Mouse (Mus musculus): ENCODE measurements around the gene Sstr3. TPM values are rescaled to one million over a fixed set of nuclear protein-coding genes. Genes with fewer than 3 reads are reported as not detected.

The Sstr3 gene
- total and polyA plus RNA-seq, 2 experiments from 2014 or later: 0.04 to 0.12 TPM

DNA sequence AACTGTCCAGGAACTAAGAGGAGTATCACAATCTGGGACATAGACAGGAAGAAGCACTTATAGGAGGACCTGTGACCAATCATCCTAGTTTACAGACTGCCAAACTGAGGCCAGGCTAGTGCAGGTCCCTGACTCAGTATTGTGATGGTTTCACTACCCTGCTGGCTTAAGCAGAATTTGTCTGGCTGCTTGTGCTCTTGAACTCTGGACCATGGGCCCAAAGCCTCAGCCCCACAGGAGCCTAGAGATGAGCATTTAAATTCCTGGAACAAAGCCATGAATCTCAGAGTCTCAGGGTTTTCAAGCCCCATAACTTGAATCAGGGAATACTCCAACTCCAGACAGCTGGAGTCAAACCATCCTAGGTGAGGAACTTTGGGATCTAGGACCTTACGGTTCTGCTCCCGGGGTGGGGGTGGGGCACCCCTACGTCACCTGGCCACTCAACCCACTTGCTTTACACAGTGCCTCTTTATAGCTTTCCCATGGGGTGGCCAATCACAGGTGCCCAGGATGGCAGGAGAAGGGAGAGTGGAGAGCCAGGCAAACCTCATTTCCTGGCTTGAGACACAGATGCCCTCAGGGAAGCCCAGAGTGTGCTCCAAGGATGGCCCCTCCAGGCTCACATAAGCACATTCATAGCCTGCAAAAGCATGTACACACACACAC is 2.3 kb downstream of the Sstr3 start:
- no peak for DNase-seq (ENCODE audit: low spot score)
- peak; percentile 7; the same call in 1 of the 2 replicates for ATAC-seq (ENCODE audit: insufficient read depth, low read depth)
- 57% methylated on average over 3 of the region's 3 CpGs for WGBS
- Histone ChIP-seq H3K4me2 (ENCODE audit: low read depth, low read length) (no peak overlapping the region), H3K4me3 (ENCODE audit: low read depth, low read length) (no peak overlapping the region), H3K27ac (ENCODE audit: low read depth) (peak overlapping the region; percentile 39; the same call in 1 of the 2 replicates), H3K4me1 (ENCODE audit: control insufficient read depth, insufficient read depth) (peaks cover 18% of the 10 kb centered on the region), H3K27me3 (ENCODE audit: control insufficient read depth, insufficient read depth, low read length) (peaks cover 16% of the 10 kb centered on the region), H3K9ac (replicated peaks; ENCODE audit: low read depth, low read length) (no peak overlapping the region), H3K9me3 (replicated peaks; ENCODE audit: control insufficient read depth, low read length) (no peaks in the 10 kb centered on the region), H3K36me3 (replicated peaks; ENCODE audit: control insufficient read depth, insufficient read depth, low read length) (no peaks in the 10 kb centered on the region)
- no peak for TF ChIP-seq CTCF (IDR thresholded peaks at IDR 0.05; ENCODE audit: low read depth)
- TF ChIP-seq EP300 (IDR thresholded peaks at IDR 0.05; ENCODE audit: low read depth): no peak

DNA sequence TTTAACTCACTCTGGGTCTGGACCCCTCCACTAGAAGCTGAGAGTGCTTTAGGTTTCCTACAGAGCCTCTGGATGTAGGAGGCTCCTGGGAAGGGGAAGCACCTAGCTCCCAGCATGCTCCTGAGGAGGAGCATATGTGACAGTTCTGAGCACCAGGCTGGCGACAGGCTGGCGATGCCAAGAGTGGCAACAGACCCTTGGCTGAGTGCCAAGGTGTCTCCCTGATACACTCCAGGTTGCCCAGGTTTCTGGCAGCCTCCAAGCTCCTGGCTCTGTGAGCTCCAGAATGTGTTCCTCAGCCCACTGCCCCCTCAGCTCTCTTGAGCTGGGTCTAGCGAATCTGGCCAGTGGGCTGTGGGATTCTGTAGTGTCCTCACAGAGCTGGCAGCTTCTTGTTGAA is 2.9 kb downstream of the Sstr3 start:
- Histone ChIP-seq H3K4me3 (ENCODE audit: low read depth, low read length) (no peak overlapping the region), H3K4me2 (ENCODE audit: low read depth, low read length) (no peak overlapping the region), H3K9me3 (replicated peaks; ENCODE audit: control insufficient read depth, low read length) (no peaks in the 10 kb centered on the region), H3K27ac (ENCODE audit: low read depth) (peak overlapping the region; percentile 39; the same call in 1 of the 2 replicates), H3K9ac (replicated peaks; ENCODE audit: low read depth, low read length) (no peak overlapping the region), H3K27me3 (ENCODE audit: control insufficient read depth, insufficient read depth, low read length) (peaks cover 16% of the 10 kb centered on the region), H3K4me1 (ENCODE audit: control insufficient read depth, insufficient read depth) (peaks cover 18% of the 10 kb centered on the region), H3K36me3 (replicated peaks; ENCODE audit: control insufficient read depth, insufficient read depth, low read length) (no peaks in the 10 kb centered on the region)
- ATAC-seq (ENCODE audit: insufficient read depth, low read depth): peak; percentile 85
- TF ChIP-seq EP300 (IDR thresholded peaks at IDR 0.05; ENCODE audit: low read depth) (peak; percentile 80; the same call in 1 of the 2 replicates), CTCF (IDR thresholded peaks at IDR 0.05; ENCODE audit: low read depth) (no peak)
- peak; percentile 78 for DNase-seq (ENCODE audit: low spot score)
- 12% methylated on average over 3 of the region's 3 CpGs for WGBS

DNA sequence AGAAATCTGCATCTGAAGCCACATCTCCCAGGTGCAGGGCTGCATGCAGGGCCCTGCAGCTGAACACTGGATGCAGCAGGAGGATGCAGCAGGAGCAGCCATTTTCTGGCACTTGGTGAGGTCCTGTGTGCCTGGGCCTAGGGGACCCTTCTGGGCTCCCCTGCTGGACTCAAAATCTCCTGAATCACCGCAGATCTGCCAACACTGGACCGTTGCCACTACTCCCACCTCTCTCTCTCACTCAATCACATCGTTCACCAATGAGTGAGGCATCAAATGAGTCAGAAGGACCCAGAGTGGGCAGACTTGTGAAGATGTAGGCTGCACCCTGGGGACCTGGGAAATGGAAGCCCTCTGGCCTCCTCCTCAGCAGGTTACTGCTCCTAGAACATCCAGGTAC is 3.4 kb downstream of the Sstr3 start:
- ATAC-seq (ENCODE audit: insufficient read depth, low read depth): no peak
- WGBS: 67% methylated on average over 3 of the region's 3 CpGs
- no peaks in the 10 kb centered on the region for H3K36me3 ChIP-seq (replicated peaks; ENCODE audit: control insufficient read depth, insufficient read depth, low read length)
- no peak overlapping the region for H3K27ac ChIP-seq (ENCODE audit: low read depth)
- H3K27me3 ChIP-seq (ENCODE audit: control insufficient read depth, insufficient read depth, low read length): peaks cover 16% of the 10 kb centered on the region
- no peak overlapping the region for H3K4me2 ChIP-seq (ENCODE audit: low read depth, low read length)
- H3K4me3 ChIP-seq (ENCODE audit: low read depth, low read length): no peak overlapping the region
- peaks cover 18% of the 10 kb centered on the region for H3K4me1 ChIP-seq (ENCODE audit: control insufficient read depth, insufficient read depth)
- TF ChIP-seq EP300 (IDR thresholded peaks at IDR 0.05; ENCODE audit: low read depth) (no peak), CTCF (IDR thresholded peaks at IDR 0.05; ENCODE audit: low read depth) (no peak)
- H3K9me3 ChIP-seq (replicated peaks; ENCODE audit: control insufficient read depth, low read length): no peaks in the 10 kb centered on the region
- no peak overlapping the region for H3K9ac ChIP-seq (replicated peaks; ENCODE audit: low read depth, low read length)
- no peak for DNase-seq (ENCODE audit: low spot score)

DNA sequence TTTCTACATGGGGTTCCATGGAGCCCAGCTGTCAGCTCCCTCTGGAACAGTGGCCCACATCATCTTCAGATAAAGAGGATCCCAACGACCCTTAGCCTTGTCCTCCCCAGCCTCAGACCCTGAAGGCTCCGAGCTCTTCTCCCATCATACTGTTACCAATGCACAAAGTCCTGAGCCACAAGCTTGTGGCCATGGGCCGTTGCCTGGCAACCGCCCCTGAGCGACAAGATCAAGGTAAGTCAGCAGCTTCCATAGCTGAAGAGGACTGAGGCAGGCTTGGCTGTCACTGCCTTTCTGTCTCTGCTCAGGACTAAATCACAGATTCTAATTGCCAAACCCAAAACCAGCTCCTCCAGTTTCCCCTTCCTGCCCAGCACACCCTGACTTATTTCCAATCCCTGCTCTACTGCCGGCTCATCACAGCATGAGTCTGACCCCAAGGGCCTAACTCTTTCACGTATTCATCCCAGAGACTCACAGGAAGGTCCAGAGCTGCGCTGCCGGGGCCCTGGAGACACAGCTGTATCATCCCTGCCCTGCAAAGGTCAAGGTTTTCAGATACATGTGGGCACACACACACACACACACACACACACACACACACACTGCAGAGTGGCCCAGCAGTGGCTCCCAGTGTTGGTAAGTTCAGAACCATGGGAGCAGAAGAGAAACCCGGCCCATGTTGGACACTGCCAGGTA is 8.6 kb downstream of the Sstr3 start:
- 61% methylated on average over 10 of the region's 10 CpGs for WGBS
- no peak for ATAC-seq (ENCODE audit: insufficient read depth, low read depth)
- H3K4me3 ChIP-seq (ENCODE audit: low read depth, low read length): no peak overlapping the region

DNA sequence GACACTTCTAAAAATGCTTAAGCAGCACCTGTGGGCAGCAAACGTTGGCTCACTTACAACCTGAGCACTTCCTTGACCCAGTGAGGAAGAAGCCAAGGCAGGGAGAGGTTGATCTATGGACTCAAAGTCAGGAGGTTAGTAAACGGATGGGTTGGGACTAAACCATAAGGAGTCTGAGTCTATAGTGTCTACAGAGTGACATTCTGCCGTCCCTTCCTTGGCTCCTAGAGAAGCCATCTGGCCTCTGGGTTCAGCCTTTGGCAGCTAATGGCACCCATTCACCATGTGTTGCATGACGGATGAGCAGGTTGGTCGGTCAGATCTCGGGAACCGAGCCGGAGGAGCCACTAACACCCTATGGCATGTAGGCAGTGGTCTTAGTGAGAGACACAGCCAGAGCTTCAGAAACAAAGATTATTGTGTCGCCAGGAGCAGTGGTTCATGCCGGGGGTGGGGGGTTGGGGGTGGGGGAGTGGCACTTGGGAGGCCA is 11.1 kb downstream of the Sstr3 start:
- Histone ChIP-seq H3K27ac (ENCODE audit: low read depth) (no peak overlapping the region), H3K4me1 (ENCODE audit: control insufficient read depth, insufficient read depth) (peaks cover 32% of the 10 kb centered on the region), H3K36me3 (replicated peaks; ENCODE audit: control insufficient read depth, insufficient read depth, low read length) (no peaks in the 10 kb centered on the region), H3K9ac (replicated peaks; ENCODE audit: low read depth, low read length) (no peak overlapping the region), H3K4me2 (ENCODE audit: low read depth, low read length) (no peak overlapping the region), H3K4me3 (ENCODE audit: low read depth, low read length) (no peak overlapping the region), H3K27me3 (ENCODE audit: control insufficient read depth, insufficient read depth, low read length) (no peaks in the 10 kb centered on the region), H3K9me3 (replicated peaks; ENCODE audit: control insufficient read depth, low read length) (no peaks in the 10 kb centered on the region)
- ATAC-seq (ENCODE audit: insufficient read depth, low read depth) (no peak), DNase-seq (ENCODE audit: low spot score) (no peak)
- no peak for TF ChIP-seq EP300 (IDR thresholded peaks at IDR 0.05; ENCODE audit: low read depth)
- no peak for TF ChIP-seq CTCF (IDR thresholded peaks at IDR 0.05; ENCODE audit: low read depth)
- 75% methylated on average over 10 of the region's 10 CpGs for WGBS

More for the DNA sequence above, 8.6 kb downstream of the Sstr3 start:
- Histone ChIP-seq H3K9ac (replicated peaks; ENCODE audit: low read depth, low read length) (no peak overlapping the region), H3K27me3 (ENCODE audit: control insufficient read depth, insufficient read depth, low read length) (no peaks in the 10 kb centered on the region), H3K9me3 (replicated peaks; ENCODE audit: control insufficient read depth, low read length) (no peaks in the 10 kb centered on the region), H3K27ac (ENCODE audit: low read depth) (no peak overlapping the region), H3K36me3 (replicated peaks; ENCODE audit: control insufficient read depth, insufficient read depth, low read length) (no peaks in the 10 kb centered on the region), H3K4me1 (ENCODE audit: control insufficient read depth, insufficient read depth) (peaks cover 7% of the 10 kb centered on the region; the same call in 1 of the 2 replicates), H3K4me2 (ENCODE audit: low read depth, low read length) (no peak overlapping the region)
- TF ChIP-seq CTCF (IDR thresholded peaks at IDR 0.05; ENCODE audit: low read depth) (no peak), EP300 (IDR thresholded peaks at IDR 0.05; ENCODE audit: low read depth) (no peak)
- no peak for DNase-seq (ENCODE audit: low spot score)
